Comparison of ENCODE assay signal across 9 mouse cellular contexts in the genomic region with DNA sequence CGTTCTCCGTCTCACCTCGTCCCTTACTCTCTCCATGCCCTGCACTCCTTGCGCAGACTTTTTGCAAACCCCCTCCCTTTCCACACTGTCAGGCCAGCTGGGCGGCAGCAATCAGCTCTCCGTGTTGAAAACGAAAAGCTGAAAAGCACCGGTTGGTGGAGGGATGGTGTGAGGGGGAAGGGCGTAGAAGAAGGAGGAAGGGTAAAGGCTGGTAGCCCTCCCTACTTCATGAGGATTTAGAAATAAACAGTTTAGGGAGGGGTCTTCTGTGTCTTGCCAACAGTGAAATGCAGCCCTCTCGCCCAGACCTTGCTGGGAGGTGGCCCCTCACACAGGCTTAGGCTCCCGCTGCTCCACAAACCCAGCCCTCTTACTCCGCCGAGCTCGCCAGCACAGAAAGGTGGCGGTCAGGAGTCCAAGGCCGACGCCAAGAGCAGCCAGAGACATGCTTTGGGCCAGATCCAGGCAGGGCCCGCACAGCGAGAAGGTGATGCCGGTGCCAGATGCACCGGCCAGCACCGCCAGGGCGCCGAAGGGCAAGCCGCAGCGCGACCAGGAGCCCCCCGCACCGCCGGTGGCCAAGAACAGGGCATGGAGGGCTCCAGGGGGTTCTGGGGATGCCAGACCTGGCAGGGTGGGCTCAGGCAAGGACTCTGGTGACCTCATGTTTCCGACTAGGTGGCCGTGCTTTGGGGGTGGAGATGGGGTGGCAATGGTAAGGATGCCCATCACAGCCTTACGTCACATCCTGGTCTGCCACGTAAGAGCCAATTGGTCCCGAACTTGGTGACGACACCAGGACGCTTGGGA. TPM values are rescaled to one million over a fixed set of nuclear protein-coding genes. Genes with fewer than 3 reads are reported as not detected.
A peak's percentile ranks its signal among the peaks of the same experiment; 100 is the strongest.
DNase-seq lines count a peak whose midpoint lies in the region; ATAC-seq lines count a peak whose summit lies in the region.
"Had no signal": no experiment of that assay in that cellular context is flagged by ENCODE, and none has a peak within 500 bp of the region (broad histone marks: within the 10 kb centered on the region; RNA-seq: fewer than 3 reads in every experiment).

No protein-coding gene starts in this region.

- H3K9me3 ChIP-seq in megakaryocyte, embryonic 14.5 days = no peaks in the 10 kb centered on the region
- H3K9me3 ChIP-seq in stomach, embryonic 14.5 days (ENCODE audit: control insufficient read depth, low read depth, low read length) = no peaks in the 10 kb centered on the region

- peak; percentile 97 for DNase-seq in heart, adult 11 months
- no peak for DNase-seq in heart, postnatal 25 days (ENCODE audit: low spot score)
- peak; percentile 88 for DNase-seq in cerebellum, adult 9-10 months
- DNase-seq in induced T-regulatory cell, adult 2 months (ENCODE audit: low read depth) = peak; percentile 73
- DNase-seq in left cerebral cortex, adult 8-10 months (ENCODE audit: low spot score in 2 of 2) = peak; percentile 62 to 89

- peak overlapping the region; percentile 95 for H3K4me2 ChIP-seq in stomach, embryonic 14.5 days (replicated peaks; ENCODE audit: low read depth, low read length)

- H3K4me3 ChIP-seq in megakaryocyte, embryonic 14.5 days (replicated peaks) = peak overlapping the region; percentile 85
- H3K4me3 ChIP-seq in stomach, embryonic 14.5 days (ENCODE audit: low read depth, low read length) = peak overlapping the region; percentile 41

- 2% methylated on average over 37 of the region's 37 CpGs for WGBS in stomach, embryonic 14.5 days

- peaks cover 23% of the 10 kb centered on the region for H3K36me3 ChIP-seq in megakaryocyte, embryonic 14.5 days (replicated peaks; ENCODE audit: low read length)
- peaks cover 12% of the 10 kb centered on the region; the same call in 1 of the 2 replicates for H3K36me3 ChIP-seq in stomach, embryonic 14.5 days (ENCODE audit: control insufficient read depth, insufficient read depth, low read length)

- peak overlapping the region; percentile 25 for H3K9ac ChIP-seq in stomach, embryonic 14.5 days (replicated peaks; ENCODE audit: low read depth, low read length)

- H3K27ac ChIP-seq in stomach, embryonic 14.5 days (ENCODE audit: low read length) = peak overlapping the region; percentile 94

- H3K27me3 ChIP-seq in megakaryocyte, embryonic 14.5 days (replicated peaks) = peaks cover 59% of the 10 kb centered on the region
- H3K27me3 ChIP-seq in stomach, embryonic 14.5 days (ENCODE audit: control insufficient read depth, insufficient read depth, low read length) = no peaks in the 10 kb centered on the region

- intact Hi-C loops in heart, postnatal 25 days (cut with DNase I) = no loop called here

- ATAC-seq in frontal cortex, adult (ENCODE audit: low TSS enrichment) = peak; percentile 74
- 0 out of 2 replicates have a peak, but pooled peaks have one; percentile 8 for ATAC-seq in stomach, embryonic 14.5 days (ENCODE audit: insufficient number of reproducible peaks, insufficient read depth, low FRiP score, low read depth)

- peaks cover 65% of the 10 kb centered on the region for H3K4me1 ChIP-seq in megakaryocyte, embryonic 14.5 days
- peaks cover 51% of the 10 kb centered on the region for H3K4me1 ChIP-seq in stomach, embryonic 14.5 days (ENCODE audit: control insufficient read depth, insufficient read depth, low read length)

RNA-seq across cellular contexts. Expression of a gene that starts 2.5 kb away (rescaled TPM):
- under 1 TPM; 0.64 to 0.73 TPM for total RNA-seq in heart, postnatal 25 days (2021)
- 10 to 100 TPM in 2 of 4 experiments, 1 to 10 TPM in 2; 9.5 to 10.6 (median 9.9) TPM for total RNA-seq in left cerebral cortex, adult 8-10 months (2022)
- 0.25 TPM in 1 of 2 replicates, not detected in the other for polyA plus RNA-seq in megakaryocyte, embryonic 14.5 days (2012; ENCODE audit: insufficient read depth, low replicate concordance)
- polyA plus RNA-seq in stomach, embryonic 14.5 days (2014; fragmentation: Nextera tagmentation; extraction: Ambion mirVana) = 10.2 and 10.4 TPM in 2 replicates
- total RNA-seq: neutrophil, adult 5-6 weeks had no signal

RNA-seq across cellular contexts. Expression of a gene that starts 6.5 kb away (rescaled TPM):
- 1 to 10 TPM; 8.3 to 9.4 TPM for total RNA-seq in heart, postnatal 25 days (2021)
- 10 to 100 TPM; 59.5 to 65.9 (median 63.6) TPM for total RNA-seq in left cerebral cortex, adult 8-10 months (2022)
- 1.1 TPM in 1 of 2 replicates, not detected in the other for polyA plus RNA-seq in megakaryocyte, embryonic 14.5 days (2012; ENCODE audit: insufficient read depth, low replicate concordance)
- polyA plus RNA-seq in stomach, embryonic 14.5 days (2014; fragmentation: Nextera tagmentation; extraction: Ambion mirVana) = 6.3 and 8.3 TPM in 2 replicates

RNA-seq across cellular contexts. Expression of a gene that starts 8.8 kb away (rescaled TPM):
- 1 to 10 TPM; 1.7 to 2.2 TPM for total RNA-seq in heart, postnatal 25 days (2021)
- total RNA-seq in left cerebral cortex, adult 8-10 months (2022) = 10 to 100 TPM in 2 of 4 experiments, 1 to 10 TPM in 2; 8.6 to 10.2 (median 10.1) TPM
- 7.4 and 13.2 TPM in 2 replicates for polyA plus RNA-seq in megakaryocyte, embryonic 14.5 days (2012; ENCODE audit: insufficient read depth, low replicate concordance)
- 11.9 and 12.3 TPM in 2 replicates for polyA plus RNA-seq in stomach, embryonic 14.5 days (2014; fragmentation: Nextera tagmentation; extraction: Ambion mirVana)

RNA-seq across cellular contexts. Expression of a gene that starts 39.4 kb away (rescaled TPM):
- total RNA-seq in heart, postnatal 25 days (2021) = 1 to 10 TPM; 1.1 to 1.2 TPM
- total RNA-seq in left cerebral cortex, adult 8-10 months (2022) = 1 to 10 TPM; 4.9 to 6.4 (median 5.3) TPM
- 14.9 and 32.9 TPM in 2 replicates for polyA plus RNA-seq in megakaryocyte, embryonic 14.5 days (2012; ENCODE audit: insufficient read depth, low replicate concordance)
- polyA plus RNA-seq in stomach, embryonic 14.5 days (2014; fragmentation: Nextera tagmentation; extraction: Ambion mirVana) = 57.6 and 67.1 TPM in 2 replicates

RNA-seq across cellular contexts. Expression of a gene that starts 42.3 kb away (rescaled TPM):
- 100 to 1,000 TPM; 225 to 246 TPM for total RNA-seq in heart, postnatal 25 days (2021)
- total RNA-seq in left cerebral cortex, adult 8-10 months (2022) = 1,000 to 10,000 TPM; 1,111 to 1,205 (median 1,168) TPM
- polyA plus RNA-seq in megakaryocyte, embryonic 14.5 days (2012; ENCODE audit: insufficient read depth, low replicate concordance) = 252 and 695 TPM in 2 replicates
- 506 and 549 TPM in 2 replicates for polyA plus RNA-seq in stomach, embryonic 14.5 days (2014; fragmentation: Nextera tagmentation; extraction: Ambion mirVana)

Comparison
In these comparisons a context has a peak if more than half of its experiments do, and no peak if none do; other contexts are left out.
1. RNA of a gene that starts 2.5 kb away (total RNA-seq): 9.5 to 10.6 TPM in left cerebral cortex, adult 8-10 months; 0.64 to 0.73 TPM in heart, postnatal 25 days; every median in the first group is over 4 times any median in the second.
2. RNA of a gene that starts 6.5 kb away (total RNA-seq): 59.5 to 65.9 TPM in left cerebral cortex, adult 8-10 months; 8.3 to 9.4 TPM in heart, postnatal 25 days; every median in the first group is over 4 times any median in the second.